Mouse (Mus musculus) midbrain, embryonic 15.5 days (tissue): Measurements from ENCODE around the gene Prm3. TPM values are rescaled to one million over a fixed set of nuclear protein-coding genes. Genes with fewer than 3 reads are reported as not detected.

Experiments
- ATAC-seq: fragments of 200-750 bp; cut with Nextera tagmentation; replicated peaks from 2 replicates; pipeline ENCODE4 v1.8.0; 2017; ENCODE audit warnings: moderate TSS enrichment
- H3K27ac ChIP-seq: fragments of 300-500 bp; sonication (generic); 2 replicates; pipeline ENCODE4 v1.5.1; 2015; ENCODE audit warnings: mild to moderate bottlenecking, inconsistent platforms
- H3K27me3 ChIP-seq: fragments of 300-500 bp; sonication (generic); replicated peaks from 2 replicates; pipeline ENCODE4 v1.6.1; 2015; ENCODE audit warnings: inconsistent platforms
- H3K36me3 ChIP-seq: fragments of 300-500 bp; sonication (generic); replicated peaks from 2 replicates; pipeline ENCODE4 v1.6.1; 2015; ENCODE audit warnings: inconsistent platforms
- H3K4me1 ChIP-seq: fragments of 300-500 bp; sonication (generic); 2 replicates; pipeline ENCODE4 v1.6.1; 2015; ENCODE audit warnings: inconsistent platforms
- H3K4me2 ChIP-seq: fragments of 300-500 bp; sonication (generic); 2 replicates; pipeline ENCODE4 v1.6.1; 2015; ENCODE audit warnings: inconsistent platforms, mild to moderate bottlenecking, moderate library complexity
- H3K4me3 ChIP-seq: fragments of 300-500 bp; sonication (generic); 2 replicates; pipeline ENCODE4 v1.5.1; 2015; ENCODE audit warnings: mild to moderate bottlenecking, inconsistent platforms
- H3K9ac ChIP-seq: fragments of 300-500 bp; sonication (generic); 2 replicates; pipeline ENCODE4 v1.6.1; 2015; ENCODE audit warnings: mild to moderate bottlenecking, inconsistent platforms
- H3K9me3 ChIP-seq: fragments of 300-500 bp; sonication (generic); 2 replicates; pipeline ENCODE4 v1.6.1; 2016; ENCODE audit warnings: inconsistent platforms
- WGBS: fragments of 180-500 bp; shearing (Covaris S2); methylation state at CpG from one replicate; pipeline ENCODE4 v1.1.7; 2015; ENCODE audit warnings: mixed read lengths; 5-methylcytosine and 5-hydroxymethylcytosine counted together
- polyA plus RNA-seq: library from polyadenylated mRNA; unstranded; fragments of >200 nt; fragmentation: Nextera tagmentation; extraction: Ambion mirVana; gene quantifications from 2 replicates; pipeline ENCODE4 v1.2.1, GENCODE M21; 2015

The Prm3 gene
- polyA plus RNA-seq, 1 experiment from 2014 or later, result not detected

GRCm38 (mm10) chr16:10762569-10763180, 28.0 kb downstream of the Prm3 start:
- H3K27ac ChIP-seq, result no peak overlapping the region
- 79% methylated on average over 5 of the region's 5 CpGs for WGBS
- no peak for ATAC-seq

DNA sequence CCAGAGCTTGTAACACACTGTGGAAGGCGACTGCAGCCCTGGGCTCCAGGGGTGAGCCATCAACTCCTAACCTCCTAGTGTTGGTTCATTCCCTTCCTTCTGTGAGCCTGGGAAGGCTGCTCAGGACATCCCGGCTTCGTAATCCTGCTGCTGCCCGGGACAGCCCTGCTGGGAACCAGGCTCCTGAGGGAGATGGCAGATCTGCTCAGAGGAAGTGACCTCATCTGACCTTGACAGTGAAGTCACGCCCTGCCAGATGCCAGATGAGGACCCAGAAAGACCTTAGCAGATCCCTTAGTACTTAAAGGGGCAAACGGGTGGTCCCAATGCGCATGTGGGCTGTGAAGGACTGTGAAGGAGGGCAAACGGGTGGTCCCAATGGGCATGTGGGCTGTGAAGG, 29.5 kb downstream of the Prm3 start:
- H3K4me2 ChIP-seq, result no peak overlapping the region
- WGBS, result 75% methylated on average over 8 of the region's 8 CpGs
- H3K36me3 ChIP-seq, result no peaks in the 10 kb centered on the region
- no peak for ATAC-seq
- no peaks in the 10 kb centered on the region for H3K9me3 ChIP-seq
- H3K27me3 ChIP-seq, result no peaks in the 10 kb centered on the region
- no peaks in the 10 kb centered on the region for H3K4me1 ChIP-seq
- H3K27ac ChIP-seq, result no peak overlapping the region
- no peak overlapping the region for H3K9ac ChIP-seq
- no peak overlapping the region for H3K4me3 ChIP-seq

More at GRCm38 (mm10) chr16:10762569-10763180, 28.0 kb downstream of the Prm3 start:
- no peak overlapping the region for H3K4me3 ChIP-seq
- no peaks in the 10 kb centered on the region for H3K9me3 ChIP-seq
- no peak overlapping the region for H3K4me2 ChIP-seq
- no peaks in the 10 kb centered on the region for H3K36me3 ChIP-seq
- no peak overlapping the region for H3K9ac ChIP-seq
- no peaks in the 10 kb centered on the region for H3K27me3 ChIP-seq
- H3K4me1 ChIP-seq, result no peaks in the 10 kb centered on the region

DNA sequence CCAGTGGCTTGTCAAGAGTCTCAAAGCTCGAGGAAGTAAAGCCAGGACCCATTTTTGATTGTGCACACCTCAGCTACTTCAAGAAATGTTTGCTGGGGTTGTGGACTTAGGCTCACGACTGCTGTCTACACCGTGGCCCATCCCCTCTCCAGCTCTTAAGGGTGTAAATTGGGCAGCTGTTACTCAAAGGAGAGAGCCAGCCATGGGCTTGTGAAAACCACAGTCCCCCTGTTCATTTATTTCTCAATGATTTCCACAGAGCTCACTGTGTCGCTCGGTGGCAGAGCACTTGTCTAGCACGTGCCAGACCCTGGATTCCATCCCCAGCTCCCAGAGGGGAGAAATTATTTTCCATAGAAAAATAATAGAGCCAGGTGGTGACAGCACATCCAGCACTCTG, 34.5 kb downstream of the Prm3 start:
- no peaks in the 10 kb centered on the region for H3K9me3 ChIP-seq
- H3K9ac ChIP-seq, result no peak overlapping the region
- ATAC-seq, result no peak
- no peaks in the 10 kb centered on the region for H3K4me1 ChIP-seq
- H3K27me3 ChIP-seq, result no peaks in the 10 kb centered on the region
- H3K27ac ChIP-seq, result no peak overlapping the region
- 68% methylated on average over 6 of the region's 6 CpGs for WGBS
- no peak overlapping the region for H3K4me3 ChIP-seq
- no peak overlapping the region for H3K4me2 ChIP-seq
- H3K36me3 ChIP-seq, result no peaks in the 10 kb centered on the region

DNA sequence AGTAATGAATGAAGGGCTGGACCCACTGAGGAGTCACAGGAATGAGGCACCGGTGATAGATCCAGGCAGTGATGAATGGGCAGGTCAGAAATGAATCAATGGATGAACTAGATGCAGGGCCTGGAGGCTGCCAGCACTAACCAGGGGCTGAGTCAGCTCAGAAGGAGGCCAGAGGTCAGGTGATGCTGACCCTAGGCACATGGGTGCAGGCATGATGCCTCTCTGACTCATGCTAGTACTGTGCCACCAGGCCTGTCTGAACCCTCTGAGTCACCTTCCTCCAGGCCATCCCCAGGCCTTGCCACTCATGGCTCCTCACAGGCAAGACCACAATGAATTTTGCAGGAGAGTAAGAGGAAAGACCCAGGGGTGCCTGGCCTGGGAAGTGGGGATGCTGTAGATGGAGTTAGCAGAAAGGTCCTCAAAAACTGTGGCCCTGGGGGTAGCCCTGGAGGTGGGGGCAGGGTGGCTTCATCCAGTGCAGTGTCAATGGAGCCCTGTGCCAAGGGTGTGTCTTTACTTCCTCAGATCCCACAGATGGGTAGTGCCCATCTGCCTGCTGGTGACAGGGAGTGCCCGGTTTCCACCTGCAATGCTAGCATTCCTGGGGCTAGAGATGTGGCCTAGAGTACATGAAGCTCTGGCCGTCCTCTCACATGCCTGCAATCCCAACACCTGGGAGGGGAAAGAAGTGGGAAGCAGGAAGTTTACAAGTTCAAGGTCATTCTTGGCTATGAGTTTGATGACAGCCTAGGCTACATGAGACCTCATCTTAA, 36.0 kb downstream of the Prm3 start:
- no peaks in the 10 kb centered on the region for H3K9me3 ChIP-seq
- no peak overlapping the region for H3K4me3 ChIP-seq
- no peaks in the 10 kb centered on the region for H3K27me3 ChIP-seq
- no peak overlapping the region for H3K27ac ChIP-seq
- no peak overlapping the region for H3K4me2 ChIP-seq
- H3K9ac ChIP-seq, result no peak overlapping the region
- WGBS, result 95% methylated on average over 3 of the region's 3 CpGs
- no peak for ATAC-seq
- H3K36me3 ChIP-seq, result no peaks in the 10 kb centered on the region
- H3K4me1 ChIP-seq, result no peaks in the 10 kb centered on the region

- ATAC-seq, result no peak; the same call in 1 of the 2 replicates
- Histone ChIP-seq H3K36me3 (no peaks in the 10 kb centered on the region), H3K4me2 (no peak overlapping the region), H3K9ac (no peak overlapping the region), H3K4me3 (no peak overlapping the region), H3K27ac (no peak overlapping the region), H3K9me3 (no peaks in the 10 kb centered on the region), H3K27me3 (no peaks in the 10 kb centered on the region), H3K4me1 (no peaks in the 10 kb centered on the region)
- 59% methylated on average over 7 of the region's 7 CpGs for WGBS
These were observed 40.9 kb downstream of the Prm3 start for GRCm38 (mm10) chr16:10749824-10750223.

- no peak overlapping the region for H3K4me2 ChIP-seq
- no peaks in the 10 kb centered on the region for H3K36me3 ChIP-seq
- H3K27ac ChIP-seq, result no peak overlapping the region
- no peaks in the 10 kb centered on the region for H3K27me3 ChIP-seq
- ATAC-seq, result no peak; the same call in 1 of the 2 replicates
- H3K4me1 ChIP-seq, result no peaks in the 10 kb centered on the region
- H3K9me3 ChIP-seq, result no peaks in the 10 kb centered on the region
- H3K9ac ChIP-seq, result no peak overlapping the region
- no peak overlapping the region for H3K4me3 ChIP-seq
- WGBS, result 76% methylated on average over 7 of the region's 7 CpGs
These were observed 41.5 kb downstream of the Prm3 start for GRCm38 (mm10) chr16:10749226-10749625.

- no peaks in the 10 kb centered on the region for H3K36me3 ChIP-seq
- ATAC-seq, result no peak
These were observed 49.6 kb downstream of the Prm3 start for GRCm38 (mm10) chr16:10741082-10741481.

More at GRCm38 (mm10) chr16:10741082-10741481, 49.6 kb downstream of the Prm3 start:
- Histone ChIP-seq H3K4me2 (no peak overlapping the region), H3K27me3 (no peaks in the 10 kb centered on the region), H3K4me1 (no peaks in the 10 kb centered on the region), H3K9me3 (no peaks in the 10 kb centered on the region), H3K9ac (no peak overlapping the region), H3K27ac (no peak overlapping the region), H3K4me3 (no peak overlapping the region)
- WGBS, result 88% methylated on average over 2 of the region's 2 CpGs

Other genes with a start within 250 kb of the Prm3 start
- 17.1 and 17.8 TPM in 2 replicates for gene Dexi, start 247.9 kb downstream of the Prm3 start, polyA plus RNA-seq
- 73.9 and 89.0 TPM in 2 replicates for gene Clec16a, start 245.6 kb downstream of the Prm3 start, polyA plus RNA-seq
- 3.4 and 3.9 TPM in 2 replicates for gene Socs1, start 5.4 kb downstream of the Prm3 start, polyA plus RNA-seq
- not detected in 2 replicates for gene Tnp2, start 2.3 kb downstream of the Prm3 start, polyA plus RNA-seq
- gene Prm2, start 5.2 kb upstream of the Prm3 start, polyA plus RNA-seq, result not detected in 2 replicates
- gene Prm1, start 14.9 kb upstream of the Prm3 start, polyA plus RNA-seq, result 0.41 and 0.42 TPM in 2 replicates
- gene Gm11172, start 22.0 kb upstream of the Prm3 start, polyA plus RNA-seq, result not detected in 2 replicates
- gene Rmi2, start 44.1 kb upstream of the Prm3 start, polyA plus RNA-seq, result 0.31 and 0.46 TPM in 2 replicates